Mouse (Mus musculus): Measurements from ENCODE around the gene Cmtm4. TPM values are rescaled to one million over a fixed set of nuclear protein-coding genes. Genes with fewer than 3 reads are reported as not detected.

Cmtm4 gene
- polyA plus RNA-seq, 1 experiment from 2014 or later: 3.2 TPM

DNA sequence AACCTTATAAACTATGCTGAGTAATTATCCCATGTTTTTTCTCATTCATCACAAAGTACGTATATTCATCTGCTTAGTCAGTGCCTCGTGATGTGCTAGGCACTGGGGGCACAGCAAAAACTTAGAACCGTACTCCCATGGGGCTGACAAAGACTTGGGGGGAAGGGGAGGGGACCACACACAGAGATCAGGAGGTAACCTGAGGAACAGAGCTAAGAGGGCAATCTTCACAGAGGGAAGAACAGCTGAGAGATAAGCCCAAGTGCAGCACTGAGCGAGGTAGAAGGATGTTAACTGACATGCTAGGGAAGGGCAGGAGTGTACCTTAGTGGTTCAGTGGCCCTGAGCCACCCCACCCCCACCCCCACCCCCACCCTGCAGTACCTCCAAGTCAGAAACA lies 8.9 kb downstream of the Cmtm4 start:
- Histone ChIP-seq H3K4me1 (ENCODE audit: control insufficient read depth, insufficient read depth, low read length) (peaks cover 12% of the 10 kb centered on the region), H3K9ac (ENCODE audit: low read length) (no peak overlapping the region), H3K4me3 (ENCODE audit: low read depth, low read length) (no peak overlapping the region), H3K27ac (ENCODE audit: low read depth, low read length) (no peak overlapping the region), H3K9me3 (ENCODE audit: control insufficient read depth, low read length) (no peaks in the 10 kb centered on the region), H3K4me2 (ENCODE audit: low read depth) (no peak overlapping the region), H3K36me3 (ENCODE audit: control insufficient read depth, insufficient read depth, low read length) (no peaks in the 10 kb centered on the region), H3K27me3 (ENCODE audit: control insufficient read depth, insufficient read depth, low read length) (no peaks in the 10 kb centered on the region)
- WGBS: 21% methylated on average over 4 of the region's 4 CpGs
- DNase-seq (ENCODE audit: low spot score) (no peak), ATAC-seq (ENCODE audit: insufficient read depth, low FRiP score, low TSS enrichment) (no peak)

- peaks cover 15% of the 10 kb centered on the region for H3K4me1 ChIP-seq (ENCODE audit: control insufficient read depth, insufficient read depth, low read length)
- no peak for ATAC-seq (ENCODE audit: insufficient read depth, low FRiP score, low TSS enrichment)
- no peaks in the 10 kb centered on the region for H3K9me3 ChIP-seq (ENCODE audit: control insufficient read depth, low read length)
- H3K36me3 ChIP-seq (ENCODE audit: control insufficient read depth, insufficient read depth, low read length): no peaks in the 10 kb centered on the region
- no peaks in the 10 kb centered on the region for H3K27me3 ChIP-seq (ENCODE audit: control insufficient read depth, insufficient read depth, low read length)
- H3K4me2 ChIP-seq (ENCODE audit: low read depth): no peak overlapping the region
- H3K27ac ChIP-seq (ENCODE audit: low read depth, low read length): no peak overlapping the region
- H3K4me3 ChIP-seq (ENCODE audit: low read depth, low read length): no peak overlapping the region
- DNase-seq (ENCODE audit: low spot score): no peak
- H3K9ac ChIP-seq (ENCODE audit: low read length): no peak overlapping the region
- 77% methylated on average over 3 of the region's 3 CpGs for WGBS
These were observed 11.6 kb downstream of the Cmtm4 start for GRCm38 (mm10) chr8:104383977-104384376.

GRCm38 (mm10) chr8:104383296-104383695 lies 12.3 kb downstream of the Cmtm4 start:
- no peak for ATAC-seq (ENCODE audit: insufficient read depth, low FRiP score, low TSS enrichment)
- Histone ChIP-seq H3K27me3 (ENCODE audit: control insufficient read depth, insufficient read depth, low read length) (no peaks in the 10 kb centered on the region), H3K4me1 (ENCODE audit: control insufficient read depth, insufficient read depth, low read length) (peaks cover 15% of the 10 kb centered on the region), H3K27ac (ENCODE audit: low read depth, low read length) (no peak overlapping the region), H3K9ac (ENCODE audit: low read length) (no peak overlapping the region), H3K4me2 (ENCODE audit: low read depth) (no peak overlapping the region), H3K9me3 (ENCODE audit: control insufficient read depth, low read length) (no peaks in the 10 kb centered on the region), H3K36me3 (ENCODE audit: control insufficient read depth, insufficient read depth, low read length) (no peaks in the 10 kb centered on the region), H3K4me3 (ENCODE audit: low read depth, low read length) (no peak overlapping the region)
- 88% methylated on average over 2 of the region's 2 CpGs for WGBS
- DNase-seq (ENCODE audit: low spot score): no peak

GRCm38 (mm10) chr8:104380961-104381411 lies 14.6 kb downstream of the Cmtm4 start:
- WGBS: 88% methylated on average over 5 of the region's 5 CpGs
- no peaks in the 10 kb centered on the region for H3K36me3 ChIP-seq (ENCODE audit: control insufficient read depth, insufficient read depth, low read length)
- H3K4me3 ChIP-seq (ENCODE audit: low read depth, low read length): no peak overlapping the region
- DNase-seq (ENCODE audit: low spot score) (no peak), ATAC-seq (ENCODE audit: insufficient read depth, low FRiP score, low TSS enrichment) (no peak)
- H3K4me1 ChIP-seq (ENCODE audit: control insufficient read depth, insufficient read depth, low read length): peaks cover 9% of the 10 kb centered on the region; the same call in 1 of the 2 replicates
- no peak overlapping the region for H3K9ac ChIP-seq (ENCODE audit: low read length)
- no peaks in the 10 kb centered on the region for H3K27me3 ChIP-seq (ENCODE audit: control insufficient read depth, insufficient read depth, low read length)
- H3K9me3 ChIP-seq (ENCODE audit: control insufficient read depth, low read length): no peaks in the 10 kb centered on the region
- H3K27ac ChIP-seq (ENCODE audit: low read depth, low read length): no peak overlapping the region
- no peak overlapping the region for H3K4me2 ChIP-seq (ENCODE audit: low read depth)

- Histone ChIP-seq H3K9ac (ENCODE audit: low read length) (no peak overlapping the region), H3K36me3 (ENCODE audit: control insufficient read depth, insufficient read depth, low read length) (no peaks in the 10 kb centered on the region), H3K4me2 (ENCODE audit: low read depth) (no peak overlapping the region), H3K27ac (ENCODE audit: low read depth, low read length) (no peak overlapping the region), H3K4me3 (ENCODE audit: low read depth, low read length) (no peak overlapping the region), H3K9me3 (ENCODE audit: control insufficient read depth, low read length) (no peaks in the 10 kb centered on the region), H3K27me3 (ENCODE audit: control insufficient read depth, insufficient read depth, low read length) (no peaks in the 10 kb centered on the region), H3K4me1 (ENCODE audit: control insufficient read depth, insufficient read depth, low read length) (peaks cover 13% of the 10 kb centered on the region; the same call in 1 of the 2 replicates)
- WGBS: 91% methylated on average over 7 of the region's 7 CpGs
- ATAC-seq (ENCODE audit: insufficient read depth, low FRiP score, low TSS enrichment) (no peak), DNase-seq (ENCODE audit: low spot score) (no peak)
These were observed 15.3 kb downstream of the Cmtm4 start for GRCm38 (mm10) chr8:104380269-104380668.

- peak; percentile 42 for DNase-seq (ENCODE audit: low spot score)
- WGBS: 24% methylated on average over 10 of the region's 10 CpGs
- Histone ChIP-seq H3K4me2 (ENCODE audit: low read depth) (no peak overlapping the region), H3K27me3 (ENCODE audit: control insufficient read depth, insufficient read depth, low read length) (no peaks in the 10 kb centered on the region), H3K36me3 (ENCODE audit: control insufficient read depth, insufficient read depth, low read length) (no peaks in the 10 kb centered on the region), H3K9me3 (ENCODE audit: control insufficient read depth, low read length) (no peaks in the 10 kb centered on the region), H3K9ac (ENCODE audit: low read length) (no peak overlapping the region), H3K4me1 (ENCODE audit: control insufficient read depth, insufficient read depth, low read length) (peaks cover 15% of the 10 kb centered on the region; the same call in 1 of the 2 replicates), H3K4me3 (ENCODE audit: low read depth, low read length) (no peak overlapping the region), H3K27ac (ENCODE audit: low read depth, low read length) (no peak overlapping the region)
- ATAC-seq (ENCODE audit: insufficient read depth, low FRiP score, low TSS enrichment): peak; percentile 25; the same call in 1 of the 2 replicates
These were observed 16.2 kb downstream of the Cmtm4 start for GRCm38 (mm10) chr8:104379301-104379836.

DNA sequence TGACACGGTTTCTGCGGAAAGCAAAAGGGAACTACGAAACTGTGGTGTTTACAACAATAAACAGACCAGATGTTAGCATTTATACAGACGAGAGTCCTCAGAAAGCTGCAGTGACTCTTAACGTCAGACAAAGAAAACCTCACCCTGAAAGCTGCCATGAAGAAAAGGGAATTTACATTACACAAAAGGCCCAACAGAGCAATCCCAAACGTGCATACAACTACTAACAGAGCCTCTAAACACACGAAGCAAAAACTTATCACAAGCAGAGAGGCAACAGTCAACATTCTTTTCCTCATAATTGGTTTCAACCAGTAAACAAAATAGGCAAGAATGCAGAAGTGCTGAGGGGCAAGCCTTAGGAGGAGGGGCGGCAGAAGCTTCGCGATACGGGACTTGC lies 18.9 kb downstream of the Cmtm4 start:
- ATAC-seq (ENCODE audit: insufficient read depth, low FRiP score, low TSS enrichment) (no peak), DNase-seq (ENCODE audit: low spot score) (no peak)
- no peak overlapping the region for H3K9ac ChIP-seq (ENCODE audit: low read length)
- no peak overlapping the region for H3K27ac ChIP-seq (ENCODE audit: low read depth, low read length)
- no peaks in the 10 kb centered on the region for H3K36me3 ChIP-seq (ENCODE audit: control insufficient read depth, insufficient read depth, low read length)
- no peak overlapping the region for H3K4me3 ChIP-seq (ENCODE audit: low read depth, low read length)
- H3K4me2 ChIP-seq (ENCODE audit: low read depth): no peak overlapping the region
- peaks cover 9% of the 10 kb centered on the region; the same call in 1 of the 2 replicates for H3K4me1 ChIP-seq (ENCODE audit: control insufficient read depth, insufficient read depth, low read length)
- 51% methylated on average over 11 of the region's 11 CpGs for WGBS
- H3K9me3 ChIP-seq (ENCODE audit: control insufficient read depth, low read length): no peaks in the 10 kb centered on the region
- H3K27me3 ChIP-seq (ENCODE audit: control insufficient read depth, insufficient read depth, low read length): no peaks in the 10 kb centered on the region

DNA sequence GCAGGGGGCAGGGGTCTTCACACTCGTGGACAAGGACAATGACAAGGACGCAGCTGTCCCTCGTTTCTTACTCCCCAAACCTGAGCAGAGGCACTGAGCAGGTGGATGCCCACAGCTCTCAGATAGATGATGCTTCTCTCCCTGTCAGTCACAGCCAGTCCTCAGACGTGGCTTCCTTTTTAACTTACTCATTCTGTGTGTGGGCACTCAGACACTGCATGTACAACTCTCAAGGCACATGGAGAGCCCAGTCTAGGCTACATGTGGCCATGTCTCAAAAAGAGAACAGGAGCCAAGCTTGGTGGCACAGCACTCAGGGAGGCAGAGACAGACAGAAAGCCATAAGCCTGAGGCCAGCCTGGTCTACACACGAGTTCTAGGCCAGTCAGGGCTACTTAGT lies 19.6 kb downstream of the Cmtm4 start:
- peaks cover 9% of the 10 kb centered on the region; the same call in 1 of the 2 replicates for H3K4me1 ChIP-seq (ENCODE audit: control insufficient read depth, insufficient read depth, low read length)
- no peak overlapping the region for H3K9ac ChIP-seq (ENCODE audit: low read length)

More for the DNA sequence above, 19.6 kb downstream of the Cmtm4 start:
- H3K9me3 ChIP-seq (ENCODE audit: control insufficient read depth, low read length): no peaks in the 10 kb centered on the region
- H3K27me3 ChIP-seq (ENCODE audit: control insufficient read depth, insufficient read depth, low read length): no peaks in the 10 kb centered on the region
- DNase-seq (ENCODE audit: low spot score) (no peak), ATAC-seq (ENCODE audit: insufficient read depth, low FRiP score, low TSS enrichment) (no peak)
- H3K27ac ChIP-seq (ENCODE audit: low read depth, low read length): no peak overlapping the region
- 61% methylated on average over 5 of the region's 5 CpGs for WGBS
- no peak overlapping the region for H3K4me2 ChIP-seq (ENCODE audit: low read depth)
- no peak overlapping the region for H3K4me3 ChIP-seq (ENCODE audit: low read depth, low read length)
- H3K36me3 ChIP-seq (ENCODE audit: control insufficient read depth, insufficient read depth, low read length): no peaks in the 10 kb centered on the region
